Mouse (Mus musculus) spleen, embryonic (tissue): ENCODE results near the gene Gm3269.
"Not testable (repeated sequence)": the region's sequence is repeated elsewhere in the genome, so short reads cannot be mapped to it uniquely, and the experiment has no call there.

Source experiments
- CTCF ChIA-PET: fragments of 350-600 bp; sonication (Branson Sonifier 250); formaldehyde crosslinking; loops from one replicate; lab custom pipeline; 2022; lab: Charles Lee

The Gm3269 gene

DNA sequence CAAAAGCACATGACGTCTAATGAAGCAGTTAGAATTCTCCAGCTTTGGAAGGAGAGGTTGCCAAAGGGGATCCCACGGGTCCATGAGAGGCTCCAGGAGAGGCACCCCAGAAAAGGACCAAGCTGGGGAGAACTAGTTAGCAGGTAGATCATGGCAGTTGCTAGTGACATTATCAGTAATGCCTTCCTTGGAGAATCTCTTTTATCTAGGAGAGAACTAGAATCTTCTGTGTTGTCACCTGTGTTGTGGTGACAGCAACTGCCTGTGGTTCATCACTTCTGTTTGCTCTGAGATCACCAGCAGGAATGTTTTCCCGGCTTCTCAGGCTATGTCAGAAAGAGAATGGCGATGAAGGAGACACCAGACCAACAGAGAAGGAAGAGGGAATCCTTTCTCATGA is at the start of gene Gm3269:
Gm3269 (plus strand) TSS at position 301 of the 400 bp plus-strand sequence.
- CTCF ChIA-PET, result not testable (repeated sequence)

- CTCF ChIA-PET, result not testable (repeated sequence)
Measured at GRCm38 (mm10) chr14:4806421-4806820, 31.5 kb upstream of the Gm3269 start.

DNA sequence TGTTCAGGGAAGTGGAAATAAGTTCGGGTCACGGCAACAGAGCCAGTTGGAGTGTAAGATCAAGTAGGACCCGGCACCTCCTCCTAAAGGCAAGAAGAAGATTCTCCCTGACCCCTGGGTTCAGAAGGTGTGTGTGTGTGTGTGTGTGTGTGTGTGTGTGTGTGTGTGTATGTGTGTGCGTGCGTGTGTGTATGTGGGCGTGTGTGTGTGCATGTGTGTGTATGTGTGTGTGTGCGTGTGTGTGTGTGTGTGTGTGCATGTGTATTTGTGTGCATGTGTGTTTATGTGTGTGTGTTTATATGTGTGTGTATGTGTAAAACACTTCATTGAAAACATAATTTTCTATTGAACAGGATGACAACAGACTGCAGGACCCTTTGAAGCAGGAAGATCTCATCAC is 16.0 kb upstream of the Gm3269 start:
- CTCF ChIA-PET, result not testable (repeated sequence)

DNA sequence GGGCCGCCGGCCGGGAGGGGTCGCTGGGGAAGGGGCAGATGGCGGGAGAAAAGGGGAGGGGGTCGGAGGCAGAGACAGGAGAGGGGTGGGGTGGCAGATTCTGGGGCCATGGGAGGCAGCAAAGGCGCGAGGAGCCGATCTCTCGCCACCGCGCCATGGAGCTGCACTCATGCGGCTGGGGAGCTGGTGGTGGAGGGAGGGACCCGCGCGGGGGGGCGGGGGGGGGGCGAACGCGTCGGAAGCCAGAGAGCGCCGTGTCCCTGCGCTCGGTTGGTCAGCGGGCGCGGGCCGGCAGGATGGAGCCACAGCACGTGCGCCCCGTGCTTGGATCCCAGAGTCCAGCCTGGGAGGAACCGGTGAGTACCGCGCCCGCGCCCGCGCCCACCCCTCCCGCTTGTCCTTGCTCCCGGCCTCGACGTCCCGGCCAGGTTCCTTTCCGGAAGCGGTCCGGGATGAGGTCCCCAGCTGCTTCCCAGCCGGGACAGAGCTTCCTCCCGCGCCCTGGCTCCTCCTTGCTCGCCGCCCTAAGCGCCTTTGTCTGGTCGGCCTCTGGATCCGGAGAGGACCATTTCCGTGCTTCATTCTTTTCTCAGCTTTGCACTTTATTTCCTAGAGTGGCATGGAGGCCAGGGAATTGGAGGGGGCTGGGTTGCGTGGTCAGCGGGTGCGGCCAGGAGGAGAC is 17.5 kb downstream of the Gm3269 start, which contains the start of gene Gm3264:
Gm3264 (plus strand) TSS at position 278 of the 682 bp plus-strand sequence.
- CTCF ChIA-PET, result not testable (repeated sequence)

GRCm38 (mm10) chr14:4892116-4892515 is 54.2 kb downstream of the Gm3269 start, which contains the start of gene Gm3278:
Gene Gm3278 (plus strand): TSS chr14:4892416.
- CTCF ChIA-PET, result not testable (repeated sequence)
